Mouse (Mus musculus) thymus, postnatal 25 days (tissue): ENCODE data around the gene Gm20388.

Experiments
- DNase-seq: peaks from one replicate; pipeline ENCODE4 v3.0.0; 2022

The Gm20388 gene

GRCm38 (mm10) chr8:122197342-122197741, 2286.7 kb downstream of the Gm20388 start:
- DNase-seq: no peak

- DNase-seq: no peak
Observed at GRCm38 (mm10) chr8:122198378-122199025, 2287.9 kb downstream of the Gm20388 start.

DNA sequence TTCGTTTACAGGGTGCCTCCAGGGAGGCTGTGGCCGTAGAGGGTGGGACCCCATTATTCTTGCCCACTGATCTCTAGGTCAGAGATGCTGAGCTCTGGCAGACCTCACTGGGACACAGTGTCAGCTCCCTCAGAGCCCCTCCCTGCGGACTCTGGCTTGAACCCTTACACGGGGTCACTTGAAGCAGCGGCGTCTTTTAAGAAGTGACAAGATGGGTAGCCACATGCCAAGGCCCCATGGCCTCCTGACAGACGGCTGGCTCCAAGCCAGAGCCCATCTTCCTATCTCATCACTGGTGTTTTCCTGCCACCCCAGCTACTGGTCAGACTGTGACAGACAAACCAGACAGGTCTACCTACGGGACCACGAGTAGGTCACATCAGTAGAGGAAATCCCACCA, 2288.6 kb downstream of the Gm20388 start:
- no peak for DNase-seq

DNA sequence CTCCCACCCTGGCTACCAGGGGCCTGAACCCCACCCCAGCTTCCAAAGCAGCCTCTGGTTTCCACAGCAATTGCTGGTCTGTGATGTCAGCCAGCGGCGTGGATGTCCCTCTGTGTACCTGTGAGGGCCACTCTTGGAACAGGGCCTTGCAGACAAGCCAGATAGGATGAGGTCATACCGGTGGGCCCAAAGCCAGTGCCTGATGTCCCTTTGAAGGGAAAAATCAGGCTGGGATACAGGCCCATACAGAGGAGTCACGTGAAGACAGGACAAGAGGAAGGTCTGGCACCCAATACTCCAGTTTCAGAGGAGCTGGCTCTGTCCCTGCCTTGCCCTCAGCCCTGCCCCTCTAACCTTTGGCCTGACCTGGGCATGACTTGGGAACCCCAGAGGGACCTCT, 2289.2 kb downstream of the Gm20388 start:
- DNase-seq: no peak

DNA sequence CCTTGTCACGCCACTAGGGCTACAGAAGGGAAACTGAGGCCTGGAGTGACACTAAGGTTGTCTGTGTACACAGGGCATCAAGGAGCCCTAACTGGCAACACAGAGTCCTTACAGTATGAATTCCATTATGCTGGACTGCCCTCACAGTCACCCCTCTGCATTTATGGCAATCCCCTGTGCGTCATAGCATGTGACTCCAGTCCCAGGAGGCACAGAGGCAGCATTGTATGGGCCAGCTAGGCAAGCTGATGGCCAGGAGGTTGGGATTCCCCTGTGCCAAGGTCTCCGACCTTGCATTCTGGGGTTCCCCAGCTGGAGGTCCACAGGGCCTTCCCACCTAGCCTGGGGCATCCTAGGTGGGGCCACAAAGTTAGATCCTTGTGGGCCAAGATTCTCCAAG, 2300.9 kb downstream of the Gm20388 start:
- DNase-seq: no peak

GRCm38 (mm10) chr8:122215630-122216029, 2305.0 kb downstream of the Gm20388 start:
- no peak for DNase-seq

GRCm38 (mm10) chr8:122216433-122216832, 2305.8 kb downstream of the Gm20388 start:
- DNase-seq: no peak

GRCm38 (mm10) chr8:122217456-122218177, 2307.0 kb downstream of the Gm20388 start:
- no peak for DNase-seq

DNA sequence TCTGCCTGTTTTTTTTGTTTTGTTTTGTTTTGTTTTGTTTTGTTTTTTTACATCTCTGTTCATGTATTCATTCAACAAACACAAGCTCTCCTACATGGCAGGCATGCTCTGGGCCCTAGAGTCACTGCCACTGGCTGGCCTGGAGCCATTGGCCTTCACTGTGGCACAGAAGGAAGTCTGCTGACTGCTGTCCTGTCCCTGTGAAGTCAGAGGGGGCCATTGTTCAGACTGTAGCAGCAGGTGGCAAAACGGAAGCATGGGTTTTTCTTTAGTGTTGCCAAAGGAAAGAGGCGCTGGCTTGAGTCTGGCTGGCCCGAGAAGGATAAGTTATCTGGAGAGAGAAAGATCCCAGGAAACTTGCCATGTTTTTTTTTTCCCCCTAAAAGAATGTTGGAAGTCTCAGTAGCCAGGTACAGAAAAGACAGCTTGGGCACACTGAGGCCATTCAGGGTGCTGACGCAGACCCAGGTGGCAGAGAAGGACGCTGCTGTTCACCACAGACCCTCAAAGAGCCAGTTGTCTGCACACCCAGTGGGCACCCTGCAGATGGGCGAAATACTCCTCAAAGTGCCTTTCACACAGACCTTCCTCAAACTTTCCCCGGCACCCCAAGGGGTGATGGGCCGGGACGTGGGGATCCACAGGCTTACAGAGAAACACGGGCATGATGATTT, 2313.5 kb downstream of the Gm20388 start:
- no peak for DNase-seq

- DNase-seq: no peak
Observed at GRCm38 (mm10) chr8:122224650-122225022, 2314.0 kb downstream of the Gm20388 start.

DNA sequence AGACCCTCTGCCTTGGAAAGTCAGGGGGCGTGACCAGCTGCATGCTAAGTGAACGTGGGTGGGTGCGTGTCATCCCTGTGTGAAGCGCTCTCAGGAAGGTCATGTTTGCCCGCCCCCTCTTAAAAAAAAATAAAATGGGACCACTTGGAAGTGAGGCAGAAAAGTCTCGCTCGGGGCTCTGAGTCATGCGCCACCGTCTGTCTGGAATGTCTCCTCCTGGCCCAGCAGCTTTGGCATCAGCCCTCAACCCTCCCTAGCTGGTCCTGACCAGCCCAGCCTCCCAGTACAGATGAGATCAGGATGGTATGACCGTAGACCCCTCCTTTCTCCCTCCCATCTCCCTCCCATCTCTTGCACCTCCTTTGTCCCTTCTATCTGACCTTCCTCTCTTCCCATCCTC, 2314.8 kb downstream of the Gm20388 start:
- no peak for DNase-seq

DNA sequence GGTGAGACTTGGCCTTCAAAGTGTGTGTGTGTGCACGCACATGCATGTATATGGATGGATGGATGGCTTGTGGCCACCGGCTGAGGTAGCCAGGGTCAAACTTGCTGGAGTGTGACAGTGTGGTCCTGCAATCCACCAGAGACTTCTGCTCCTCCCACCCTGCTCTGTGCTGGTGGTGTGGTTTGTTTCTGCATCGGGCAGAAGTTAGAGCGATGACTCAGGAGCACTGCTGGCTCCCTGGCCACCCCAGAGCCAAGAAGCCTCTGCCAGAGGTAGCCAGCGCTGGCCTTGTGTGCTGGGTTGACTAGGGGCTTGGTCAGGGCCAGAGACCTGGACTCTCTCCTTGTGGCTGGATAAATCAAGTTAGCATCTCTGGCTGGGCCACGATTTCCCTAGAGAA, 2316.7 kb downstream of the Gm20388 start:
- DNase-seq: no peak

GRCm38 (mm10) chr8:122228792-122229575, 2318.3 kb downstream of the Gm20388 start:
- no peak for DNase-seq

GRCm38 (mm10) chr8:122229819-122230711, 2319.4 kb downstream of the Gm20388 start:
- DNase-seq: no peak

GRCm38 (mm10) chr8:122230712-122231337, 2320.2 kb downstream of the Gm20388 start:
- peak; percentile 52 for DNase-seq

DNA sequence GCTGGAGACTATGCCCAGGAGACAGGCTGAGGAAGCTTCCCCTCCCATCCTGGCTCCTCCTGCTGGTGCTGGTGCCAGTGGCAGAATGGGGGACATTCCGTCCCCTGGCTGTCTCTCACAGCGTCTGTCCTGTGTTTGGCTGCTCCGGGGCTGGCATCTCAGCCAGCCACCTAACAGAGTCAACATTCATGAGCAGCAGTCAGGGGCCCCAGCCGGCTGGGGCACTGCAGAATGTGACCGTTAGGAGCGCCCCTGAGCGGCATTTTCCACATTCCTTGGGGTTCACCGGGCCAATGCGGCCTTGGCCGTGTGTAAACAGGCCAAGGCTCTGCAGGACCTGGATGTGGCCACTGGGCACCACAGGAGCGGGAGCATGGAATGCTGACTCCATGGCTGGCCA, 2323.4 kb downstream of the Gm20388 start:
- no peak for DNase-seq

DNA sequence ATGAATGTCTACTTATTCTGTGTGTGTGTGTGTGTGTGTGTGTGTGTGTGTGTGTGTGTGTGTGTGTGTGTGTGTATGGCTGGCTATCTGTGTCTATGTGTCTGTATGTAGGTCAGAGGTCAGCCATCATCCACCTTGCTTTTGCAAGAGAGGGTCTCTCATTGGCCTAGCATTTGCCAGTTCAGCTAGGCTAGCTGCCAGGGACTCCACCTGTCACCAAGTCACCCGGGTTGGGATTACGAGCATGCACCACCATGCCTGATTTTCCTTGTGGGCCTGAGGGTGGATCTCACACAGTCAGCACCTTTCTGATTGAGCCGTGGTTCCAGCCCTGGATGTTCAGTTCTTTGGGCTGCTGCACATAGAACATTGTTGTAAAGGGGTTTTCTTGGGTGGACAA, 2325.9 kb downstream of the Gm20388 start:
- DNase-seq: no peak

GRCm38 (mm10) chr8:122238225-122238624, 2327.6 kb downstream of the Gm20388 start:
- no peak for DNase-seq

- DNase-seq: no peak
Observed at GRCm38 (mm10) chr8:122238731-122239130, 2328.1 kb downstream of the Gm20388 start.

- no peak for DNase-seq
Observed at GRCm38 (mm10) chr8:122240241-122241026, 2329.8 kb downstream of the Gm20388 start.

GRCm38 (mm10) chr8:122243310-122243709, 2332.7 kb downstream of the Gm20388 start:
- no peak for DNase-seq
